Mouse (Mus musculus): ENCODE results near the gene Usp34. TPM values are rescaled to one million over a fixed set of nuclear protein-coding genes. Genes with fewer than 3 reads are reported as not detected.

Usp34 gene
- 95.2 and 95.3 TPM in 2 replicates for total RNA-seq (2014; rRNA removed)
- polyA plus RNA-seq (2015; fragmentation: Nextera tagmentation; extraction: Ambion mirVana), result 24.5 and 26.7 TPM in 2 replicates

DNA sequence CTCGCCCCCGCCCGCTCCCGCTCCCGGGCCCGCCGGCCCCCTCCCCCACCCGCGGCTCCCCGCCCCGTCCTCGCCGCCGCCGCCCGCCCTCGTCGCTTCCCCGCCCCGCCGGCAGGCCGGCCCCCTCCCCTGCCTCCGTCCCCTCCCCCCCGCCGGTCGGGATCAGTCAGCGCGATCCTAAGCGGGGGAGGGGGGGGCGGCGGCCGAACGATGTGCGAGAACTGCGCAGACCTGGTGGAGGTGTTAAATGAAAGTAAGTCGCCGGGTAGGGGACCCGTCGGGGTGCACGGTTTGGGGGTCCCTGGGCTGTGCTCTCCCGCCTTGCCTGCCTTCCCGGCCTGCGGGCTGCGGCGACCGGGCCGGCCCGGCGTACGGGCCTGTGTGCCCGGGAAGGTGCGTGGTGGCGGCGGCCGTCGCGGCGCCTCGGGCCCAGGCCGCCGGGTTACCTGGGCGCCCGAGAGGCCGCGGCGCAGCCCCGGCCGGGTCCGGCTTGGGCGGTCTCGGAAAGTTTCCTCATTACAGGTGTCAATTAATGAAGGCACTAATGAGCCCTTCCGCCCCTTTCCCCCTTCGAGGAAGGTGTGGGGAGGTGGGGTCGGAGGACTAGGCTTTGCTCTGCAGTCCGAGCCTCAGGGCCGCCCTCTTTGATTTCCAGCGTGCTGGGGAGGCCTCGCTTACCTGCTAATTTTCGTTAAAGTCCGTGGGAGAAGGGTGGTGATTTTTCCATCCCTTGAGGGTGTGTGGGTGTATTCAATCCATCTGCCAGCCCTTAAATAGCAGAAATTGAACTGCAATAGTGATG lies at the start of gene Usp34:
Usp34 (plus strand) TSS at position 132 of the 802 bp plus-strand sequence.
- Histone ChIP-seq H3K4me1 (ENCODE audit: insufficient read depth, low read length) (peaks cover 9% of the 10 kb centered on the region; the same call in 1 of the 2 replicates), H3K9ac (replicated peaks; ENCODE audit: low read length) (peak within 1 kb of the TSS; percentile 96), H3K4me2 (ENCODE audit: low read depth, low read length) (peak within 1 kb of the TSS; percentile 70), H3K36me3 (ENCODE audit: insufficient read depth, low read length) (no peaks in the 10 kb centered on the region), H3K9me3 (ENCODE audit: low read length) (no peaks in the 10 kb centered on the region), H3K4me3 (ENCODE audit: low read length) (peak within 1 kb of the TSS; percentile 94), H3K27ac (peak within 1 kb of the TSS; percentile 99), H3K27me3 (ENCODE audit: insufficient read depth, low read length) (no peaks in the 10 kb centered on the region)
- no peak for TF ChIP-seq CTCF (IDR thresholded peaks at IDR 0.05; ENCODE audit: low read depth)
- under 1% methylated on average over 37 of the region's 80 CpGs for WGBS
- ATAC-seq, result no peak
- DNase-seq (ENCODE audit: low spot score), result peak; percentile 29

DNA sequence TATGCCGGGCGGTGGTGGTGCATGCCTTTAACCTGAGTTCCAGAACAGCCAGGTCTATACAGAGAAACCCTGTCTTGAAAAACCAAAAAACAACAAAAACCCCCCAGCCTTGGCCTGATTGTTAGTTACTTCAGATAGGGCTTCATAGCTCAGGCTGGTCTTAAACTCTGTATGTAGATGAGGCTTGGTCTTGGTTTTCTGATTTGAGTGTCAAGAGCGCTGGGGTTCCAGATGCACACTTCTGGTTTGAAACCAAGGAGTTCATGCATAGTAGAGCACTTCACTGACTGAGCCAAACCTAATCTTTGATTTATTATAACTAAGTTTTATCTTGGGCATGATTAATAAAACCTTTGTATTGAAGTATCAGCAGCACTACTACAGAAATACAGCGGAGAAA lies 47.6 kb upstream of the Usp34 start:
- Histone ChIP-seq H3K4me1 (ENCODE audit: insufficient read depth, low read length) (0 out of 2 replicates have a peak, but pooled peaks cover 6% of the 10 kb centered on the region), H3K27me3 (ENCODE audit: insufficient read depth, low read length) (no peaks in the 10 kb centered on the region), H3K4me3 (ENCODE audit: low read length) (no peak overlapping the region), H3K4me2 (ENCODE audit: low read depth, low read length) (0 out of 2 replicates have a peak overlapping the region, but pooled peaks have one; percentile 10), H3K27ac (no peak overlapping the region), H3K9ac (replicated peaks; ENCODE audit: low read length) (no peak overlapping the region), H3K36me3 (ENCODE audit: insufficient read depth, low read length) (no peaks in the 10 kb centered on the region; the same call in 1 of the 2 replicates), H3K9me3 (ENCODE audit: low read length) (no peaks in the 10 kb centered on the region)
- no peak for DNase-seq (ENCODE audit: low spot score)
- WGBS, result 91% methylated on average over 4 of the region's 4 CpGs
- ATAC-seq, result no peak
- no peak for TF ChIP-seq CTCF (IDR thresholded peaks at IDR 0.05; ENCODE audit: low read depth)

DNA sequence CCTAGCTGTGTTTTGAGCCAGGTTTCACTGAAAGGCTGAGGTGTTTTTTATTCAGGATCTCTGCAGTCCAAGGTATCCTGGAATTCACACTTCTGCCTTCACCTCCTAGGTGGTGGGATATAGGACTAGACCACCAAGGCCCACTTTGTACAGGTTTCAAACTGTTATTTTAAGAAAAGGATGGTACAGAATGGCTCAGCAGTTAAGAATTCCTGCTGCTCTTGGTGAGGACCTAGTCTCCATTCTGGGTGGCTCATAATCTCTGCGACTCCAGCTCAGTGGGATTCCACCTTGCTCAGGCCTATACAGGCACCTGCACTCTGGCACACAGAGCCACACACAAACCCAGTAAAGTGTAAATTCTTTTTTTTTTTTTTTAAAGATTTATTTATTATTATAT lies 47.2 kb upstream of the Usp34 start:
- ATAC-seq (no peak), DNase-seq (ENCODE audit: low spot score) (no peak)
- Histone ChIP-seq H3K9ac (replicated peaks; ENCODE audit: low read length) (no peak overlapping the region), H3K4me1 (ENCODE audit: insufficient read depth, low read length) (0 out of 2 replicates have a peak, but pooled peaks cover 6% of the 10 kb centered on the region), H3K9me3 (ENCODE audit: low read length) (no peaks in the 10 kb centered on the region), H3K4me3 (ENCODE audit: low read length) (no peak overlapping the region), H3K27me3 (ENCODE audit: insufficient read depth, low read length) (no peaks in the 10 kb centered on the region), H3K36me3 (ENCODE audit: insufficient read depth, low read length) (no peaks in the 10 kb centered on the region; the same call in 1 of the 2 replicates), H3K27ac (no peak overlapping the region), H3K4me2 (ENCODE audit: low read depth, low read length) (no peak overlapping the region)
- TF ChIP-seq CTCF (IDR thresholded peaks at IDR 0.05; ENCODE audit: low read depth), result no peak
- 77% methylated on average over 1 of the region's 1 CpGs for WGBS

DNA sequence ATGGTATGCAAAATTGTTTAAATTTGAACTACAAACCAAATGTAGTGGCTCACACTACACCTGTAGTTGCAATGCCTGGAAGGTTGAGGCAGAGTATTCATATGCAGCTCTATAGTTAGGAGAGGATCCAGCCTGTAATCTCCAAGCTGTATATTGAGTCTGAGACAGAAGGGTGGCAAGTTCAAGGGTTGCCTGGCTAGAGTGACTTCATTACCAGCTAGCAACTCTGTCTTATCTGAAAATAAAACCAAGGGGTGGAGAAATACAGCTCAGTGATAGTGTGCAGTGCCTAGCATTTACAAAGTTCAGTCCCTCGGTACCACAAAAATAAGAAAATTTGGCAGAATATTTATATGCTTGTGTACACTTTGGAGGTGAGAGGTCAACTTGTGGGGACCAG lies 46.5 kb upstream of the Usp34 start:
- Histone ChIP-seq H3K36me3 (ENCODE audit: insufficient read depth, low read length) (no peaks in the 10 kb centered on the region; the same call in 1 of the 2 replicates), H3K9me3 (ENCODE audit: low read length) (no peaks in the 10 kb centered on the region), H3K9ac (replicated peaks; ENCODE audit: low read length) (no peak overlapping the region), H3K4me3 (ENCODE audit: low read length) (no peak overlapping the region), H3K4me1 (ENCODE audit: insufficient read depth, low read length) (0 out of 2 replicates have a peak, but pooled peaks cover 6% of the 10 kb centered on the region), H3K27me3 (ENCODE audit: insufficient read depth, low read length) (no peaks in the 10 kb centered on the region), H3K4me2 (ENCODE audit: low read depth, low read length) (no peak overlapping the region), H3K27ac (no peak overlapping the region)
- ATAC-seq (no peak), DNase-seq (ENCODE audit: low spot score) (no peak)
- TF ChIP-seq CTCF (IDR thresholded peaks at IDR 0.05; ENCODE audit: low read depth), result no peak
- WGBS, result 93% methylated on average over 1 of the region's 1 CpGs

DNA sequence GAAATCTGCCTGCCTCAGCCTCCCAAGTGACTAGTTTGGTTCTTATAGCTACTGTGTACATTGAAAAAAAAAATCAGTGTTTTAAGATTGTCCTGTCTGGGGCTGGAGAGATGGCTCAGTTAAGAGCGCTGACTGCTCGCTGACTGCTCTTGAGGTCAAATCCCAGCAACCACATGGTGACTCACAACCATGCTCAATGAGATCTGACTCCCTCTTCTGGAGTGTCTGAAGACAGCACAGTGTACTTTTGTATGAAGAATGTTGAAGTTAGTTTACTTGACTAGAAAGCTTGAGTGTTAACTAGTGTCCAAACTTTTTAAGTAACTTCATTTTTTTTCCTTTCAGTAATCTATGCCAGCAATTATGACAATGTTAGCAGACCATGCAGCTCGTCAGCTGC lies 45.2 kb upstream of the Usp34 start:
- Histone ChIP-seq H3K9me3 (ENCODE audit: low read length) (no peaks in the 10 kb centered on the region), H3K27ac (no peak overlapping the region), H3K27me3 (ENCODE audit: insufficient read depth, low read length) (no peaks in the 10 kb centered on the region), H3K9ac (replicated peaks; ENCODE audit: low read length) (no peak overlapping the region), H3K4me2 (ENCODE audit: low read depth, low read length) (no peak overlapping the region), H3K36me3 (ENCODE audit: insufficient read depth, low read length) (no peaks in the 10 kb centered on the region; the same call in 1 of the 2 replicates), H3K4me1 (ENCODE audit: insufficient read depth, low read length) (0 out of 2 replicates have a peak, but pooled peaks cover 6% of the 10 kb centered on the region), H3K4me3 (ENCODE audit: low read length) (no peak overlapping the region)
- peak; percentile 9 for DNase-seq (ENCODE audit: low spot score)
- TF ChIP-seq CTCF (IDR thresholded peaks at IDR 0.05; ENCODE audit: low read depth), result peak; percentile 32; the same call in 1 of the 2 replicates
- 82% methylated on average over 3 of the region's 3 CpGs for WGBS
- no peak for ATAC-seq

DNA sequence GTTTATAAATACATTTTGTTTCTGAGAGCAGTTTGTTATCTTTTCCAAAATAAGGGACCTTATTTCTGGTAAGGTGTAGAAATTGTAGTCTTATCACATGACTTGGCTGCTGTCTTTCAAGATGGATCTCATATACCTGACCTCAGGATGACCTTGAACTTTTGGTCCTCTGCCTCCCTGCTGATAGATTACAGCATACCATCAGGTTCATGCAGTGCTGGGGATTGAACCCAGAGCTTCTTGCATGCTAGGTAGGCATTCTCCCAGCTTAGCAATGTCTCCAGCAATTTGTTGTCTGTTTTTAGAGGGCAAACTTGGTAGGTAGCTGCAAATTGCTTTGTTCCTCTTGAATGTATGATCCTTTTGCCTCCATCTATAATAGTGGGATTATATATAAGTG lies 41.7 kb upstream of the Usp34 start:
- Histone ChIP-seq H3K36me3 (ENCODE audit: insufficient read depth, low read length) (no peaks in the 10 kb centered on the region; the same call in 1 of the 2 replicates), H3K4me1 (ENCODE audit: insufficient read depth, low read length) (no peaks in the 10 kb centered on the region)
- ATAC-seq, result no peak

More for the DNA sequence above, 41.7 kb upstream of the Usp34 start:
- Histone ChIP-seq H3K27ac (no peak overlapping the region), H3K27me3 (ENCODE audit: insufficient read depth, low read length) (no peaks in the 10 kb centered on the region), H3K4me2 (ENCODE audit: low read depth, low read length) (no peak overlapping the region), H3K9me3 (ENCODE audit: low read length) (no peaks in the 10 kb centered on the region), H3K4me3 (ENCODE audit: low read length) (no peak overlapping the region), H3K9ac (replicated peaks; ENCODE audit: low read length) (no peak overlapping the region)
- TF ChIP-seq CTCF (IDR thresholded peaks at IDR 0.05; ENCODE audit: low read depth), result no peak
- no peak for DNase-seq (ENCODE audit: low spot score)
